Mouse (Mus musculus): ENCODE results near the gene S100a3.

GRCm38 (mm10) chr3:90607361-90607760 lies 47.0 kb downstream of the S100a3 start:
- TF ChIP-seq CTCF (conservative IDR thresholded peaks at IDR 0.05; ENCODE audit: low read length) (no peak), POU5F1 (IDR thresholded peaks at IDR 0.05; ENCODE audit: borderline replicate concordance, low read length) (no peak), NANOG (IDR thresholded peaks at IDR 0.05; ENCODE audit: borderline replicate concordance, low read length) (no peak)
